Mouse (Mus musculus): ENCODE results near the gene Kcnj10.

Gene Kcnj10

DNA sequence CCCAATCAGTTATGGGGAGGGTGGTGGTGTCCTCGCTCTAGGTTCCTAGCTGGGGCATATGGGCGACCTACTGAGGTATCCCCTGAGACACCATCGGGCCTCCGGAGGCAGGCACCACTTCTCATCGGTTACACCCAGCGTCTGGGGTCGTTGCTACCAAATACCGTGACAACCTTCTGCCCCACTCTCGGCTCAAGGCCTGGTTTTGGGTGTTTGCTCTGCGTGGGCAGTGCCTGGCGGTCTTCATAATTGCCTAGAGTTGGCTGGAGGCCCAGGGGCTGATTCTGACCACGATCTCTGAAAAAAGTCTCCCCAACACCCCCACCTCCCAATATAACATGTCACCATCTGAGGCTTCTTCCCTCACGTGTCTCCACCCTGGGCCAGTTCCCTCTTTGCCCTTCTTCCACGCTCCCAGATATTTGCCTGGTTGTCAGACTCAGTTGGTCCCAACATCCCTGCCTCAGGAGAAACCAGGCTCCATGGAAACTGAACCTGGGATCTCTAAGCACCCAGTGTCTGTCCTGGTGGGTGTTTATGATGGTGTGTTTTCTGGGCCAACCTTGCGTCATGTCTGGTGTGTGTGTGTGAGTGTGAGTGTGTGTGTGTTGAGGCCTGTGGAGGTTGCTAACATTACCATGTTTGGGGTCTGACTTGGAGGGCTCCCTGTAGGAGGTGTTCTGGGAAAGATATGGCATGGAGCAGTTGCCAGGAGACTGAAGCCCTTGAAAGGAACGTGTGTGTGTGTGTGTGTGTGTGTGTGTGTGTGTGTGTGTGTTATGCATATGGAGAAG, 28.0 kb upstream of the Kcnj10 start:
- DNase-seq: peak; percentile 67 to 78

DNA sequence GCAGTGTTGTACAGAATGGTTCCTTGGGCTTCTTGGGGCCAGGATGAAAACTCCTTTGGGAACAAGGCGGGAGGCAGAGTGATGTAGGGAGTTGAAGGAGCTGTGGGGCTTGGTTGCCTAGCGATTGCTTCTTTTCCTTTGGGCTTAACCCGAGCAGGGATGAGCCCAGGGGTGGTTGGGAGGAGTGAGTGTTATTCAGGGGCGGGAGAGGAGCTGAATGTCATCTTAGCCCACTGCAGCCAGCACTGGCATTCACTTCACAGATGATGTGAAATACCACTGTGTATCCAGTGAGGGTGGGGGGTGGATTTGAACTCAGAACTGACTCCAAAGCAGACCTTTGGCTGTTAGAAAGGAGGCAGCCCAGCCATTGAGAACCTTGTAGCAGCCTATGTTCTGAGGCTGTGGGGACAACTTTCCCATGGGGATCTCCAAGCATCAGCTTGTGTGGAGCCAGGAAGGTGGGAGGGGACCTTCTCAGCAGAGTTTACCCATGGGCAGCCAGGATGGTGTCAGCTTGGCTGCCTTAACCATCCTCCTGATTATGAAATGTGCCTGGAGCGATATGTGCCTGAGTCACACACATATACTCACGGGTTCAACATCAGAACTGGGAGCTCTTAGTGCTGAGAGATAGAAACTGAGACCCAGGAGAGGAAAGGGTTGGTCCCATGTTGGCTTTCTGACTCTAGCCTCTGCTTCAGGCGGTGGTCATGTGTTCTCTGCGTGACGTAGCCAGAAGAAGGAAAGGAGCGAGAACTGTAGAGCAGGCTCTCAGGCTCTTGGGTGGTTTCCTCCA, 27.2 kb upstream of the Kcnj10 start:
- DNase-seq: peak; percentile 33 to 39

DNA sequence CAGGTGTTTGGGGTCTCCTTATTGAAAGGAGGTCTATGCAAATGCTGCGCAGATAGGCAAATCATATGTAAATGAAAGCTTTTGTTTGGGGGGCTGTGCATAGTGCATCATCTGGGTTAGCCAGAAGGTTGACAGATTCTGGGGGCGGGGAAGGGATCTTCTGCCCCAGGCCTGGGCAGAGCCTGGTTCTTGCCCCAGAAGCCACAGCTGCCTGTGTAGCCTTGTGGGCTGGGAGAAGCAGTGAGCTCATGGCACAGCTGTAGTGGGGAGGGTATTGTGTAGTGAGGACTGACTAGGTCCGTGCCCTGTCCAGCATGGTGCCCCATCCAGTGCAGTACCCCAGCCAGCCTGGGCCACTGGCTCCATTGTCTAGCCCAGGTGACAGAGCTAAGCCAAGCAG, 26.1 kb upstream of the Kcnj10 start:
- peak; percentile 42 to 44 for DNase-seq

DNA sequence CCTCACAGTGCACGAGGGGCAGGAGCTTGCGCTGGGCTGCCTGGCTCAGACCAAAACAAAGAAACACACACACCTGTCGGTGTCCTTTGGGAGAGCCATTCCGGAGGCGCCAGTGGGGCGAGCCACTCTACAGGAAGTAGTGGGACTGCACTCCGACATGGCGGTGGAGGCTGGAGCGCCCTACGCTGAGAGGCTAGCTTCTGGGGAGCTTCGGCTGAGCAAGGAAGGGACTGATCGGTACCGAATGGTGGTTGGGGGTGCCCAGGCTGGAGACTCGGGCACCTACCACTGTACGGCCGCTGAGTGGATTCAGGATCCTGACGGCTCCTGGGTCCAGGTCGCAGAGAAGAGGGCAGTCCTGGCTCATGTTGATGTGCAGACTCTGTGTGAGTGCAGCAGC, 23.6 kb upstream of the Kcnj10 start:
- DNase-seq: peak in 1 of 2 experiments; percentile 27

GRCm38 (mm10) chr1:172317946-172318345, 23.1 kb upstream of the Kcnj10 start:
- DNase-seq: peak; percentile 58 to 64

DNA sequence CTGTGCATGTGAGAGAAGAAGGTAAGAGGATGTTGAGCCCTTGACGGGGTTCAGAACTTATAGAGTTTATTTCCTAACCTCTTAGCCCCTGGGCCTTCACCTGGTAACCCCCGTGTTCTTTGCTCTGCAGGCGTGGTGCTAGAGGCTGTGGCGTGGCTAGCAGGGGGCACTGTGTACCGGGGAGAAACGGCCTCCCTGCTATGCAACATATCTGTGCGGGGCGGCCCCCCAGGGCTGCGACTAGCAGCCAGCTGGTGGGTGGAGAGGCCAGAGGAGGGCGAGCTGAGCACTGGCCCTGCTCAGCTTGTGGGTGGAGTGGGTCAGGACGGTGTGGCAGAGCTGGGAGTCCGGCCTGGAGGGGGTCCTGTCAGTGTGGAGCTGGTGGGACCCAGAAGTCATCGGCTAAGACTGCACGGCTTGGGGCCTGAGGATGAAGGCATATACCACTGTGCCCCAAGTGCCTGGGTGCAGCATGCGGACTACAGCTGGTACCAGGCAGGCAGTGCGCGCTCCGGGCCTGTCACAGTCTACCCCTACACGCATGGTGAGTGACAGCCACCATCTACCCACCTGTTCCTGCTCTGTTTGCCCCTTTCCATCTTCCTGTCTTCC, 22.5 kb upstream of the Kcnj10 start:
- DNase-seq: peak in 1 of 2 experiments; percentile 45

DNA sequence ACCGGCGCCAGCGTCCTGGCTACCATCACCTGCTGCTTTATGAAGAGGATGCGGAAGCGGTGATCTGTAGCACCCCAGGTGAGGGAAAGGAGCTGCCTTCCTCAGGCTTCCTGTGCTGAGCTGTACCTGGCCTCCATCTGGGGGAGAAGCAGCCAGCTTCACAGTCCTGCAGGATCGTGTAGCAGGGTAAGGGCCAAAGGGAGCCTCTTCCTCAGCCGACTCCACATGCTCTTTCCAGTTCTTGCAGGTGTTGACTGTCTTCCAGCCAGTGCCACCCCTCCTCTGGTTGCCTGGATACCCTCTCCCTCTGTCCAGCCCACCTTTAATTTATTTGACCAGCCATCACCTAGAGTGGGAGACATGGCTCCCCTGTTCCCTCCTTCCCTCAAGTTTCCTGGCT, 21.7 kb upstream of the Kcnj10 start:
- DNase-seq: peak; percentile 45 to 50

DNA sequence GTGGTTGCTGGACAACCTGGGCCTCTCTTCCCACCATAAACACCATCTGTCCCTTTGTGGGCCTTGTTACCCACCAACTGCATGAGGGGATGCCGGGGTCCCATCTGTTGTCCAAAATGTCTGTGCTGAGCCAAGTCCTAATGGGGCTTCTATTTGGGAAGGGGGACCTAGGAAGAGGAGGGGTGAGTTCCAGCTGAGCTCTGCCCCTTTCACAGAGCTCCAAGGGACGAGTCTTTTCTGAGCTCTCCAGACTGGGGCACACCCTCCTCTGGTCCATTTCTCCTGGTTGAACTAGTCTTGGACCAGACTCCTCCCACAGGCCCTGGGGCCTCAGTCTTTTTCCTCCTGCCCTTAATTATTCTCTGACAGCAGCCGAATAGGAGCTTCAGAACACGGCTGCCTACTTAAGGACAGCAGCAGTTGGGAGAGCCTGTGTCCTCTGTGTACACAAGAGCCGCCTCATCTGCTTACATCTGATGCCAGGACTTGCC, 21.0 kb upstream of the Kcnj10 start:
- peak; percentile 63 to 74 for DNase-seq

- peak in 1 of 2 experiments; percentile 34 for DNase-seq
These were observed 18.3 kb upstream of the Kcnj10 start for GRCm38 (mm10) chr1:172322725-172323124.

DNA sequence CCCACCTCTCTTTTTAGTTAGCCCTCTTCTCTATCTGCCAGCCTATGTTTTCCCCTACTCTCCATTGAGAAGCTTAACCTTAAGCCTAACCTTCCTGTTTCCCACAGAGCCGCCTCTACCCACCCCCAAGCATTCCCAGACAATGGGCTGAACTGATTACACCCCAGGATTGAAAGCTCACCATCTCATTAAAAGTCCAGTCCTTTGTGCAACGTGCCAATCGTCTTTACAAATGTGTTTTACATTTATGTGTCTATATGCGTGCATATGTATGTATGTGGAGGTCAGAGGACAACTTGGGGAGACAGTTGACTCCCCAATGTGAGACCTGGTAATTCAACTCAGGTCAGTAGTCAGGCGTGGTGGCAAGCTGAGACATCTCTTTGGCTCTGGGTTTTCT, 17.7 kb upstream of the Kcnj10 start:
- DNase-seq: no peak

DNA sequence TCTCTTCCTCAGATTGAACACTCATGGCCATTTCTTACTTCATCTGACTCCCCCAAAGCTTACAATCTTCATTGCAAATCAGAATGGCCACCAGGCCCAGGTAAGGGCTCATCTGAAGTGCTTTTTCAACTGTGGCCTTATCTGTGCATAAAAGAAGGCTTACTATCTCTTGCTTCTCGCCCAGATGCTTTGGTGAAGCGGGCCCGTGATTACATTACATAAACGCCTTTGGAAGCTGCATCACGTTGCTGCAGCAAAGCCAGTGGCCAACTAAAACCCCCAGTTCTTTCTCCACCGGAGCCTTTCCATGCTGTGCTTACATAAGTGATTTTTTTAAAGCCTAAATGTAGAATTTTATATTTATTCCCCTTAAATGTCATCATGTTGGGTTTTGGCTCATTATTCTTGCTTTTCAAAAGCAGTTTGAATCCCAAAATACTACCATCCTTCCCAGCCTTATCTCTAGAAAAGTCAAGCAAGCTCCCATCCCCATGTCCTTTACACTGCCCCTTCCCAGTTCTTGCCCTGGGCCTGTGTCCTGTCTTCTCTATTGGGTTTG, 17.1 kb upstream of the Kcnj10 start:
- DNase-seq: peak in 1 of 2 experiments; percentile 1

- DNase-seq: peak; percentile 91 to 95
These were observed 16.3 kb upstream of the Kcnj10 start for GRCm38 (mm10) chr1:172324725-172325124.

GRCm38 (mm10) chr1:172325680-172326535, 15.1 kb upstream of the Kcnj10 start:
- DNase-seq: peak; percentile 93 to 94

DNA sequence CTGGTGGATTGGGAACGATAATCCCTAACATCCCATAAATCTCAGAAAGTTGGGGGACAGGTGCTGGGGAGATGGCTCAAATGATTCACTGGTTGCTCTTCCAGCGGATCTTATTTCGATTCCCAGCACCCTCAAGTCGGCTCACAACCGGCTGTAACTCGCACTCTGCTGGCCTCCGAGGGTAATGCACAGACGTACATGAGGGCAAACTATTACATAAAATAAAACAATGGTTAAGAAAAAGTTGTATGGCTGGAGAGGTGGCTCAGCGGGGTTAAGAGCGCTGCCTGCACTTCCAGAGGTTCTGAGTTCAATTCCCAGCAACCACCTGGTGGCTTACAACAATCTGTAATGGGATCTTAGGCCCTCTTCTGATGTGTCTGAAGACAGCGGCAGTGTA, 14.3 kb upstream of the Kcnj10 start:
- peak in 1 of 2 experiments; percentile 22 for DNase-seq

DNA sequence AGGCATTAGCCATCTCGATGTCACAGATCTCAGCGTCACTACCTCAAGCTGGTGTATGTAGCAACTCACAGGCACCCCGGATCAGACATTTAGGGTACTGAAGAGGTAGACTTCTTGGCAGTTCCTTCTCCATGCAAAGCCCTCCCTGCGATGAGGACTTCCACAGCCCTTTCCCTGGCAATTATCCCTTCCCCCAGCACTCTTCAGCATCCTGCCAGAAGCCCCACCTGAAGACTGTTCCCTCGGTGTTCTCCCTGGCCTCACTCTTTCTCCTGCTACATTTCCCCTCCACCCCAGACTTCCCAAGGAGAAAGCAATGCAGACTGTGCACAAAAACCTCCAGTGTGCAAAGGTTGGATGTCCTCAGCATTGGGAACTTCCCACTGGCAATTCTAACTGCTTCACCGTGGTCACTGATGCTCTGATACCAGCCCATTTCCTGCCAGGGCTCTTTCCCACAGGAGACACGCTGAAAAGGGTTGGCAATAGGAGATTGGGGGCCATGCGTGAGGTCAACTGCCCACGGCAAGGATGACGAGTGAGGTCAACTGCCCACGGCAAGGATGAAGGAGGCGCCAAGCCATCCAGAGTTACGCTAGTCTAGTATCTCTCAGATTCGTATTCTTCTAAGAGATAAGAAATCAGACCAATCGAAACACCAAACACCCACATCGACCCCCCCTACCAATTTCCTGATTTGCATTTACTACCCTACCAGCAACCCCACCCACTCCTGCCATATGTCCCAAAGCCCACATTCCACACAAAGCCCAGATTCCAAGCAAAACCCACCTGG, 13.6 kb upstream of the Kcnj10 start:
- DNase-seq: peak in 1 of 2 experiments; percentile 22

DNA sequence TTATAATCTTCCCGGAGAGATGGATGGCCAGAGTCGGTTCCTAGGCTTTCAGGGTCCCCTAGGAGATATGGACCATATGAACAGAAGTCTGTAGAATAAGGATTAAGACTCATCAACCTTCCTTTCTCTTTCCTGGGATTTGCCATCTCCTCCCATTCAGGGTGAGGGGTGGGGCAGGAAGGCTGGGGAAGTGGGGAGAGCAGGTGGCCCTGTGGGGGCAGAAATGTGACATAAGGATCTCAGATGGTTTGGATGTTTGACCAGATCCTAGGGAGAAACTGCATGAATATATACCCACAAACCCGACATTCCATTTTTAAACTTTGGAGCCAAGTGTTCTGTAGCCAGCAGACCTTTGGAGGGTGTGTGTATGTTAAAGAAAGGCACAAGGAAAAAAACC, 13.0 kb upstream of the Kcnj10 start:
- no peak for DNase-seq

- peak in 1 of 2 experiments; percentile 7 for DNase-seq
These were observed 12.5 kb upstream of the Kcnj10 start for GRCm38 (mm10) chr1:172328461-172328860.

DNA sequence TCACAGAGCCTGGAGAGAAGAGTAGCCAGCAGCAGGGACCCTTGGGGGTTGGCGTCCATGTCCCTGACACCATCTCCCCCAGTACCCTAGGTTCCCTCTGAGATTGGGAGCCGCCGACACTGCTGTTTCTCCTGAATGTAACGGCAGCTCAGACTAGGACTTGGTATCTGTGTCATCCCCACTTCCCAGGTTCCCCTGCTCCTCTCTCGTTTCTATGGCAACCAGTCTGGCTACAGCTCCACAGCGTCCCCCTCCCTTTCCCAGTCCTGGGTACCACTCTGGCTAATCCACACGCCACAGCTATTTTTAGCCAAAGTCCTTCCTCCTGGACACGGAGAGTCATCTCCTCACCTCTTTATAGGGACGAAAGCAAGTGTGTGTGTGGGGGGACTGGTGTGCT, 11.9 kb upstream of the Kcnj10 start, which contains the start of gene Kcnj9:
TSS of gene Kcnj9 (minus strand) at position 188 of the 400 bp plus-strand sequence.
- DNase-seq: peak; percentile 93

- no peak for DNase-seq
These were observed 11.4 kb upstream of the Kcnj10 start for GRCm38 (mm10) chr1:172329616-172330015.

GRCm38 (mm10) chr1:172331422-172331947, 9.5 kb upstream of the Kcnj10 start:
- peak in 1 of 2 experiments; percentile 26 for DNase-seq

- no peak for DNase-seq
These were observed 8.1 kb upstream of the Kcnj10 start for GRCm38 (mm10) chr1:172332925-172333324.
